Comparison of ENCODE assay signal across 10 mouse cellular contexts in genomic region chr4:44325453-44325852, GRCm38 (mm10). TPM values are rescaled to one million over a fixed set of nuclear protein-coding genes. Genes with fewer than 3 reads are reported as not detected.
DNase-seq lines count a peak whose midpoint lies in the region; ATAC-seq and TF ChIP-seq lines count a peak whose summit lies in the region.
"Had no signal": no experiment of that assay in that cellular context is flagged by ENCODE, and none has a peak within 500 bp of the region (broad histone marks: within the 10 kb centered on the region; RNA-seq: fewer than 3 reads in every experiment).

No protein-coding gene starts in this region.

- no peak overlapping the region for H3K4me3 ChIP-seq in forebrain, postnatal 0 days (ENCODE audit: low read depth, low read length)
- no peak overlapping the region for H3K4me3 ChIP-seq in forebrain, embryonic 13.5 days
- no peak overlapping the region for H3K4me3 ChIP-seq in lung, embryonic 14.5 days (ENCODE audit: low read depth, low read length)
- no peak overlapping the region for H3K4me3 ChIP-seq in forebrain, embryonic 12.5 days (replicated peaks)
- H3K4me3 ChIP-seq: myocyte had no signal

- no peaks in the 10 kb centered on the region for H3K4me1 ChIP-seq in forebrain, postnatal 0 days (ENCODE audit: insufficient read depth)
- H3K4me1 ChIP-seq in forebrain, embryonic 13.5 days, result no peaks in the 10 kb centered on the region
- H3K4me1 ChIP-seq in lung, embryonic 14.5 days (ENCODE audit: insufficient read depth), result no peaks in the 10 kb centered on the region
- no peaks in the 10 kb centered on the region for H3K4me1 ChIP-seq in forebrain, embryonic 12.5 days

- no peak overlapping the region for H3K27ac ChIP-seq in forebrain, postnatal 0 days (ENCODE audit: low read depth, low read length)
- H3K27ac ChIP-seq in forebrain, embryonic 13.5 days, result no peak overlapping the region
- no peak overlapping the region for H3K27ac ChIP-seq in lung, embryonic 14.5 days (ENCODE audit: low read depth)
- H3K27ac ChIP-seq in forebrain, embryonic 12.5 days, result no peak overlapping the region

- no peak overlapping the region for H3K4me2 ChIP-seq in forebrain, postnatal 0 days (ENCODE audit: low read depth)
- H3K4me2 ChIP-seq in forebrain, embryonic 13.5 days, result no peak overlapping the region
- no peak overlapping the region for H3K4me2 ChIP-seq in lung, embryonic 14.5 days
- no peak overlapping the region for H3K4me2 ChIP-seq in forebrain, embryonic 12.5 days

- no peaks in the 10 kb centered on the region for H3K9me3 ChIP-seq in forebrain, postnatal 0 days (ENCODE audit: low read length)
- H3K9me3 ChIP-seq in forebrain, embryonic 13.5 days (replicated peaks), result no peaks in the 10 kb centered on the region
- no peaks in the 10 kb centered on the region for H3K9me3 ChIP-seq in lung, embryonic 14.5 days (ENCODE audit: low read depth, low read length)
- H3K9me3 ChIP-seq in forebrain, embryonic 12.5 days, result no peaks in the 10 kb centered on the region

- TF ChIP-seq CTCF in forebrain, postnatal 0 days (IDR thresholded peaks at IDR 0.05; ENCODE audit: low read depth), result peak; percentile 69
- TF ChIP-seq CTCF in lung, embryonic 14.5 days (IDR thresholded peaks at IDR 0.05; ENCODE audit: low read depth), result peak; percentile 53

- peak; percentile 61 for DNase-seq in forebrain, postnatal 0 days
- DNase-seq in lung, embryonic 14.5 days, result peak; percentile 64
- no peak for DNase-seq in lung, postnatal 25 days (ENCODE audit: low spot score)
- peak; percentile 46 for DNase-seq in ZHBTc4 (ENCODE audit: low read depth, low spot score)
- peak; percentile 21 for DNase-seq in naive thymus-derived CD4-positive, alpha-beta T cell, adult 2 months (ENCODE audit: low read depth)
- no peak for DNase-seq in right cerebral cortex, postnatal 4 days

- H3K36me3 ChIP-seq in forebrain, postnatal 0 days (ENCODE audit: insufficient read depth), result no peaks in the 10 kb centered on the region
- H3K36me3 ChIP-seq in forebrain, embryonic 13.5 days (ENCODE audit: poor library complexity, severe bottlenecking), result peaks cover 36% of the 10 kb centered on the region
- H3K36me3 ChIP-seq in lung, embryonic 14.5 days (ENCODE audit: insufficient read depth), result peaks cover 48% of the 10 kb centered on the region
- peaks cover 45% of the 10 kb centered on the region for H3K36me3 ChIP-seq in forebrain, embryonic 12.5 days (replicated peaks)

- 38% methylated on average over 4 of the region's 4 CpGs for WGBS in forebrain, postnatal 0 days
- 45% methylated on average over 4 of the region's 4 CpGs for WGBS in forebrain, embryonic 13.5 days
- 46% methylated on average over 4 of the region's 4 CpGs for WGBS in lung, embryonic 14.5 days
- 49% methylated on average over 4 of the region's 4 CpGs for WGBS in forebrain, embryonic 12.5 days

- no peak overlapping the region for H3K9ac ChIP-seq in forebrain, postnatal 0 days
- no peak overlapping the region for H3K9ac ChIP-seq in forebrain, embryonic 13.5 days
- H3K9ac ChIP-seq in lung, embryonic 14.5 days, result no peak overlapping the region
- H3K9ac ChIP-seq in forebrain, embryonic 12.5 days, result no peak overlapping the region

- ATAC-seq in forebrain, postnatal 0 days, result peak; percentile 56; the same call in 1 of the 2 replicates
- no peak for ATAC-seq in forebrain, embryonic 13.5 days
- ATAC-seq in lung, embryonic 14.5 days (ENCODE audit: insufficient read depth), result no peak
- no peak for ATAC-seq in forebrain, embryonic 12.5 days (ENCODE audit: low FRiP score)
- ATAC-seq: intestine, embryonic 16.5 days had no signal

- H3K27me3 ChIP-seq in forebrain, postnatal 0 days (ENCODE audit: insufficient read depth, low read length), result no peaks in the 10 kb centered on the region
- H3K27me3 ChIP-seq in forebrain, embryonic 13.5 days, result no peaks in the 10 kb centered on the region
- H3K27me3 ChIP-seq in lung, embryonic 14.5 days (ENCODE audit: insufficient read depth, low read length), result no peaks in the 10 kb centered on the region
- H3K27me3 ChIP-seq in forebrain, embryonic 12.5 days, result no peaks in the 10 kb centered on the region

RNA-seq across cellular contexts. Expression of gene Melk, which starts 24.8 kb away (rescaled TPM):
- 4.2 and 4.5 TPM in 2 replicates for total RNA-seq in forebrain, postnatal 0 days (2014; rRNA removed)
- polyA plus RNA-seq in forebrain, postnatal 0 days (2015; fragmentation: Nextera tagmentation; extraction: Ambion mirVana), result 4.6 and 4.7 TPM in 2 replicates
- polyA plus RNA-seq in forebrain, embryonic 13.5 days (2015; fragmentation: Nextera tagmentation; extraction: Ambion mirVana), result 45.2 and 50.2 TPM in 2 replicates
- 58.5 and 61.9 TPM in 2 replicates for polyA plus RNA-seq in lung, embryonic 14.5 days (2014; fragmentation: Nextera tagmentation; extraction: Ambion mirVana)
- 57.8 and 57.9 TPM in 2 replicates for polyA plus RNA-seq in forebrain, embryonic 12.5 days (2016; fragmentation: Nextera tagmentation; extraction: Ambion mirVana)

Comparison
In these comparisons a context has a peak if more than half of its experiments do, and no peak if none do; other contexts are left out.
1. DNase-seq: peak in forebrain, postnatal 0 days (single experiment), lung, embryonic 14.5 days (single experiment), ZHBTc4 (single experiment) and naive thymus-derived CD4-positive, alpha-beta T cell, adult 2 months (single experiment); none in lung, postnatal 25 days (single experiment) and right cerebral cortex, postnatal 4 days (single experiment).